Mouse (Mus musculus): ENCODE measurements around the gene Swi5. TPM values are rescaled to one million over a fixed set of nuclear protein-coding genes. Genes with fewer than 3 reads are reported as not detected.

Swi5 gene
- 100 to 1,000 TPM; 204 to 222 (median 213) TPM for total RNA-seq (2022)

DNA sequence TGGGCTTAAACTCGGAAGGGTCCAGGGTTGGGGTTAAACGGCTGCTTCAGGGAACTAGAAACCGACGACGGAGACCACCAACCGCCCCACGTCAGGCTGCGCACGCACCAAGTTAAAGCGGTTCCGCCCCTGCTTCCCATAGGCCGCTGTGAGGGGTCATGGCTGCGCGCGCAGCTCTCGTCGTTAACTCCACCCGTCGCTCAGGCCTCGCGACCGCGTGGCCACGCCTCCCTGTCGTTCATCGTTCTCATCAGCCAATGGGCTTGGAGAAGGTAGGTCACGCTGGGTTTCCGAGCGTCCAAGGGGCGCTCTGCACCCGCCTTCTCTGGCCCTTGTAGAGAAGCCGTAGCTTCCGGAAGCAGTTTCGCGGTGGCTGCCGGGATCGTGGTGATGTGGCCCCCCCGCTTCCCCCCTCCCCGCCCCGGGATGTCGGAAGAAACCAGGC lies at the start of gene Swi5:
Swi5 (minus strand) TSS at position 153 of the 445 bp plus-strand sequence.
- peak; percentile 93 to 99 for DNase-seq (ENCODE audit: low spot score in 2 of 2)

GRCm38 (mm10) chr2:32335888-32336287 lies 48.0 kb upstream of the Swi5 start:
- no peak for DNase-seq (ENCODE audit: low spot score in 2 of 2)

- no peak for DNase-seq (ENCODE audit: low spot score in 2 of 2)
Observed at GRCm38 (mm10) chr2:32332159-32332558, 44.3 kb upstream of the Swi5 start.

DNA sequence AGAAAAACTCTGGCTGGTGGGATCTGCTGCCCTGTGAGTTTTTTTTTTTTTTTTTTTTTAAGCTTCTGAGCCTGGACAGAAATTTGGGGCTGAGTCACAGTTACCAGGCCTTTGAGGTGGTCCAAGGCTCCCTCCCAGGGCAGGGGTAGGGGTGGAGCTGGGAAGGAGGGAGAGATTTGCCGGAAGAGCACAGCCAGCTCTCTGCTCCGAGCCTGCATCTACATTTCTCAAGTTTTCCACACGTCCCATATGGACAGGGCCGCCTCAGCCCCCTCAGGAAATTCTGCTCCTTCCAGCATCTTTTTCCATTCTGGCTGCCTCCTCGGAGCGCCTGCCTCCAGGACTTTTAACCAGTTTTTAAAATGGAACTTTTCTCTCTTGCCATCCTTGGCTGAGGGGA lies 41.7 kb upstream of the Swi5 start:
- no peak for DNase-seq (ENCODE audit: low spot score in 2 of 2)

GRCm38 (mm10) chr2:32328911-32329460 lies 41.1 kb upstream of the Swi5 start:
- no peak for DNase-seq (ENCODE audit: low spot score in 2 of 2)

- no peak for DNase-seq (ENCODE audit: low spot score in 2 of 2)
Observed at GRCm38 (mm10) chr2:32327200-32327599, 39.3 kb upstream of the Swi5 start.

DNA sequence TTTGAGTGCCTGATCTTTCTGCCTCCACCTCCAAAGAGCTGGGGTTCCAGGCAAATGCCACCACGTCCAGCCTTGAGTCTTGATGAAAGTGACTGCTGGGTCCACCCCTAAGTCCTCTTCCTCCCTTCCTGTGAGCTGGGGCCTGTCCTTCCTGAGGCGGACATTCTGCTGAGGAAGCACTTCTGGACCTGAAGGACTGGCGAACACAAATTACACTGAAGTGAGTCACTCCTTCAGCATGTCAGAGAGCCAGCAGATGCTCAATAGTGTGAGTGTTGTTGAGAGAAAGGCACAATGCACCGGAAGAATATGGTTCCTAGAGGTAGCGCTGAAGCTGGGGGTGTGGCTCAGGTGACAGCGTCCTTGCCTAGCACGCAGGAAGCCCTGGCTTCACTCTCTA lies 37.5 kb upstream of the Swi5 start:
- DNase-seq (ENCODE audit: low spot score in 2 of 2), result no peak

GRCm38 (mm10) chr2:32324322-32324721 lies 36.4 kb upstream of the Swi5 start:
- no peak for DNase-seq (ENCODE audit: low spot score in 2 of 2)

DNA sequence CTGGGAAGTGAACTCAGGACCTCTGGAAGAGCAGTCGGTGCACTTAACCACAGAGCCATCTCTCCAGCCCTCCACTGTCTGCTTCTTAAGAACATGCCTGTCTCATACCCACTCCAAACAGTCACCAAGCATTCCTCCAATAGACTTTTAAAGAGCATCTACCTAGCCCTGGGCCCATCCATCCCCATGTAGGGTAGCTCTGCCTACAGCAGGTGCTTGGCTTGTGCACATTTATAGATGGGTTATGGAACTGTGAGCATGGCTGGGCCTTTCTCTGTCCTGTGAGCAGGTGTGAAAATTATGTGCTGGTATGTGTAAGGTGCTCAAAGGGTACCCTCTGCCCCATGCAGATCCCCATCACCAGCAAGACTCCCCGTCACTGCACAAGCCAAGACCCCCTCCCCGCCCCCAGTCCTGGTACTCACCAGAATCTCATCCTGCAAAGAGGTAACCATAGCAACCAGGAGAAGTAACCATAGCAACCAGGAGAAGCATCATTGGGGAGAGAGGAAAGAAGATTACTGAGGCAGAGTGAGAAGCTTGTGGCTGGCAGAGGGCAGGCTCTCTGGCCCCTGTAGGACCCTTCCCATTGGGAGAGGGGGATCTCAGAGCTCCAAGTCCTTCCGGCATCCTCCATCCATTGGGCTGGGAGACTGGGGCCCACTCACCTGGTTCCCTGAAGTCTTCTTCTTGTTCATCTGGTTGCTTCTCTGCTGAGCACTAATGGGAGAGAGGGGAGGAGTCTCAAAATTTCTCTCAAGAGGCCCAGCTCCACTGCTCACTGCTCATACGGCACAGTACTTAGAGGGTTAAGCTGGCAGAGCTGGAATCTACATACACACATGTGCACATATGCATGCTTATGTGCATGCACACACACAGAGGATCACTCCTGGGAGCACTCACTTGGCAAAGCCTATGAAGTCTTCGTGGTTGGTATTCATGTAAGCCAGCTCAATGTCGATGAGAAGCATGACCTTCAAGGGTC lies 35.2 kb upstream of the Swi5 start:
- DNase-seq (ENCODE audit: low spot score in 2 of 2), result no peak

GRCm38 (mm10) chr2:32321591-32322298 lies 33.9 kb upstream of the Swi5 start:
- DNase-seq (ENCODE audit: low spot score in 2 of 2), result no peak

DNA sequence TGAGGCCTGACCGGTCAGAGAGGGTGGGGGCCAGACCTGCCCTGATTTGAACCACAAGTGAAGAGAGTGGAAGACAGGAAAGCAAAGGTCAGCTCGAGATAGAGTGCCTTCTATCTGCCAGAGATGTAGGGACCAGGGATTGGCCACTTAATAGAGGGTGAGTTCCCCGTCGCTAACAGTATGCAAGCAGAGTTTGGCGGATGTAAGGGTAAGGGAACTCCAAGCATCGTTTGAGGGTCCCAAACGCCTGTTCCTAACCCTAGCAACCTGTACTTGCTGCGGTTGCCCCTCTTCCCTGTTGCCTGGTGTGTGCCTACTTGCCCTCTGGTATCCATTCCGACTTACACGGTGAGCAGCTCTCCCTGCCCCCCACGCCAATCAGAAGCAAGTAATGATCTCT lies 32.8 kb upstream of the Swi5 start:
- DNase-seq (ENCODE audit: low spot score in 2 of 2), result no peak

GRCm38 (mm10) chr2:32319586-32320580 lies 32.0 kb upstream of the Swi5 start:
- no peak for DNase-seq (ENCODE audit: low spot score in 2 of 2)

GRCm38 (mm10) chr2:32318709-32319585 lies 31.1 kb upstream of the Swi5 start:
- no peak for DNase-seq (ENCODE audit: low spot score in 2 of 2)

DNA sequence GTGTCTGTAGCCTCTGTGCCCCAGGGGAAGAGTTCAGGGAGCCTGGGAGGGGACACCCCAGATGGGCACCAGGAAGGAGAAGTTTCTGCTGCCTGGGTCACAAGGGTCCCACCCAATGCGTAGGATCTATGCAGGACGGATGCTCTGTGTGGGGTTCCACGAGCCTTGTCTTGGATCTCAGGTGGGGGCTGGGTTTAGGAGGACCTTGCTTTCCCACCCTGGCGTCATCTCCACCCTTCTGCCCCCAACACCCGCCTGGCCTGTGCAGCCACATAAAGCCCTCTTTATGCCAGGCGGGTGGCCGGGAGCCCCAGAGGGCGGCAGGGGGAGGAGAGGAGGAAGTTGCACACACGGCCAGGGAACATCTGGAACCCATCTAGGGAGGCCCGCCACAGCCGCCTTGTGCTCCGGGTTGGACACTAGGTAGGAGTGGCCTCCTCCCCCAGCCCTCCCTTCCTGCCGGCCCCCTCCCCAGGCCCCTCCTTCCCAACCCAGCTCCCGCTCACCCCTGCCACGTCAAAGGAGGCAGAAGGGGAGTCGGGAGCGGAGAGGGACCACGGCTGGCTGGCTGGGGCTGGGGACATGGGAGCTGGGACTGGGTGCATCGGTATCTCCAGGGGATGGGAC lies 30.0 kb upstream of the Swi5 start:
- DNase-seq (ENCODE audit: low spot score in 2 of 2), result no peak

DNA sequence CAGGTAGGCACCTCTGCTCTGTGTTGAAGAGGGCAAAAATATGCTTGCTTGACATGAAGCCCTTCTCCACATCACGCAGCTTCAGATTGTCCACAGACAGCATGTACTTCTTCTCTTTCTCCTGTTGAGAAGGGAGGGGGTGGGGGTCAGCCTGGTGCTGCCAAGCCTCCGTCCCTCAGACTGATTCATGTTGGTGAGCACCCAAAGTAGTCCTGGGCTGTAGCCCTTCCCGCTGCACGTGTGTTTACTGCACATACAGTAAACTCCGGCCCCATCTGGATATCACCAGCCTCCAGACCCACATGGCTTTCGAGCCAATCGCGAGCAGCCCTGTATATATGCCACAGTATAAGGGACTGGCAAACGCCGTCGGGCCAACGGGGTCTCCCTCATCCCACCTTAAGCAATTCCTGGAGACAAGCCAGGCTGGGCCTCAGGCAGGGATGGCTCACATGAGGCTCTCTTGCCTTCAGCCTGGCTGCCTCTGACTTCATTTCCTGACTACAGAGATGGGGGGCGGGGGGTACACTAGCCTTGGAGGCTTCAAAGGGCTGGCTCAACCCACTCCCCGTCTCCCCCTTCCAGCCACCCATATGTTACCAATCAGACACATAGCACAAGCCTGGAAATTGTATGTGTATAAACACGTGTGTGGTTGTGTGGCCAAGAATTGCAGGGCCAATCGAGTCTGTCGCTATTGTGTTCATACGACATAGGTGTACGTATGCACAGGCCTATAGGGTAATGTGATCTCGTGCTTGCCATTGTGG lies 29.2 kb upstream of the Swi5 start:
- no peak for DNase-seq (ENCODE audit: low spot score in 2 of 2)

- no peak for DNase-seq (ENCODE audit: low spot score in 2 of 2)
Observed at GRCm38 (mm10) chr2:32315751-32316150, 27.9 kb upstream of the Swi5 start.

- no peak for DNase-seq (ENCODE audit: low spot score in 2 of 2)
Observed at GRCm38 (mm10) chr2:32314831-32315230, 27.0 kb upstream of the Swi5 start.

DNA sequence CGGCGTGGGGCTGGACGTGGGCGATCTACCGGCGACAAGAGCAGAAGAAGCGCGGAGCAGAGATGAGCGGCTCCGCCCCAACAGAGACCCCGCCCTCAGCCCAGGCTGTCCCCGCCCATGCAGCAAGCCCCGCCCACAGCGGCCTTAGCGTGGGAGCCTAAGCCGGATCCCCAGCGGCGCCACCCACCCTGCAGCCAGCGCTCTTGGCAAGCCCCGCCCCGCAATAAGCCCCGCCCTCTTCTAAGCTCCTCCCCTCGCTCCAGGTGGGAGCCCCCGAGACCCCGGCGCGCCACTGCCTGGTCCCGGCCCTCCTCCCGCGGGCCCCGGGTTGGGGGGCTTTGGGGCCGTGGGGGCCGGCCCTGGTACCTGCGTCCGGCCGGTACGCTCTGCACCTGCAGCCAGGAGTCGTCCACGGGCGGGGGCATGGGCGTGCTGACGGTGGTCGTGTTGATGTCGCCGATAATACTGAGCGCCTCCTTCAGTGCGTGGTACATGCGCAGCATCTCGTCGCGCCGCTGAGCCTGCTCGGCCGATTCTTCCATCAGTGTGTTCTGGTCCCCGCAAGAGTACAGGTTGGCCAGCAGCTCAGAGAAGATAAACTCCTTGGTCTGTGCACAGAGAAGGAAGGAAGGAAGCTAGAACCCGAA lies 24.6 kb upstream of the Swi5 start:
- no peak for DNase-seq (ENCODE audit: low spot score in 2 of 2)

All from left cerebral cortex, adult 8-10 months (tissue).